Mouse (Mus musculus) liver, embryonic 14.5 days (tissue): ENCODE data around the gene Zfp688. TPM values are rescaled to one million over a fixed set of nuclear protein-coding genes. Genes with fewer than 3 reads are reported as not detected.

Experiments
- ATAC-seq: fragments of 200-750 bp; cut with Nextera tagmentation; 2 replicates; pipeline ENCODE4 v1.8.0; 2017; ENCODE audit warnings: moderate number of reproducible peaks, mild to moderate bottlenecking, moderate library complexity; ENCODE audit not compliant: insufficient read depth
- DNase-seq, 3 experiments: peaks; one replicate each; pipeline ENCODE4 v3.0.0-alpha.2; 2012 to 2013; ENCODE audit warnings: low read depth in 3 of 3, low spot score in 3 of 3
- H3K27ac ChIP-seq: fragments of 300-500 bp; sonication (generic); 2 replicates; pipeline ENCODE4 v1.5.1; 2014; ENCODE audit warnings: moderate library complexity, mild to moderate bottlenecking, control low read depth, inconsistent platforms
- H3K27me3 ChIP-seq: fragments of 300-500 bp; sonication (generic); 2 replicates; pipeline ENCODE4 v1.6.1; 2014; ENCODE audit warnings: mild to moderate bottlenecking, low read length, moderate library complexity; ENCODE audit not compliant: control insufficient read depth, insufficient read depth
- H3K36me3 ChIP-seq: fragments of 300-500 bp; sonication (generic); replicated peaks from 2 replicates; pipeline ENCODE4 v1.6.1; 2014; ENCODE audit warnings: low read depth; ENCODE audit not compliant: control insufficient read depth, insufficient read depth
- H3K4me1 ChIP-seq, 2 experiments: fragments of 200-500 bp in 1 of 2; fragments of 300-500 bp in 1 of 2; sonication (generic) in 1 of 2; replicated peaks; 2 replicates each; pipeline ENCODE4 v1.6.1; 2012 to 2014; ENCODE audit warnings: antibody characterized with exemption in 1 of 2, inconsistent platforms in 1 of 2, low read length in 1 of 2; ENCODE audit not compliant: control insufficient read depth in 2 of 2, insufficient read depth in 2 of 2
- H3K4me2 ChIP-seq: fragments of 300-500 bp; sonication (generic); 2 replicates; pipeline ENCODE4 v1.6.1; 2014; ENCODE audit warnings: low read depth, mild to moderate bottlenecking, control low read depth, moderate library complexity
- H3K4me3 ChIP-seq, 2 experiments: fragments of 200-500 bp in 1 of 2; fragments of 300-500 bp in 1 of 2; sonication (generic) in 1 of 2; 2 replicates each; pipeline ENCODE4 v1.5.1; 2012 to 2014; ENCODE audit warnings: low read depth in 2 of 2, low read length in 2 of 2, mild to moderate bottlenecking in 2 of 2, control low read depth in 1 of 2, inconsistent platforms in 1 of 2, moderate library complexity in 1 of 2; ENCODE audit not compliant: insufficient read depth in 1 of 2
- H3K9ac ChIP-seq: fragments of 300-500 bp; sonication (generic); replicated peaks from 2 replicates; pipeline ENCODE4 v1.6.1; 2014; ENCODE audit warnings: mild to moderate bottlenecking, control low read depth, moderate library complexity
- H3K9me3 ChIP-seq: fragments of 300-500 bp; sonication (generic); 2 replicates; pipeline ENCODE4 v1.6.1; 2016; ENCODE audit warnings: low read length, mixed read lengths; ENCODE audit not compliant: control insufficient read depth
- CTCF ChIP-seq: IDR thresholded peaks from 2 replicates; pipeline ENCODE4 v1.5.1; 2016; ENCODE audit warnings: antibody characterized with exemption, low read depth, control low read depth
- EP300 ChIP-seq: IDR thresholded peaks from 2 replicates; pipeline ENCODE4 v1.6.1; 2016; ENCODE audit warnings: antibody characterized with exemption, low read depth
- WGBS: fragments of 180-500 bp; shearing (Covaris S2); extraction: QIAGEN DNeasy Blood & Tissue Kit; methylation state at CpG from one replicate; pipeline ENCODE4 v1.1.7; 2014; ENCODE audit not compliant: insufficient replicate concordance; 5-methylcytosine and 5-hydroxymethylcytosine counted together
- polyA plus RNA-seq, 2 experiments: library from polyadenylated mRNA; depleted of rRNA in 1 of 2; stranded (reverse) in 1 of 2; unstranded in 1 of 2; fragments of >200 nt; fragmentation: Nextera tagmentation in 1 of 2; extraction: Ambion mirVana in 1 of 2; gene quantifications; 2 replicates each; pipeline versions ENCODE4 v1.2.1 to v1.2.3; 2012 to 2014

Zfp688 gene
- polyA plus RNA-seq, 2 experiments = 6.5 to 8.8 TPM

DNA sequence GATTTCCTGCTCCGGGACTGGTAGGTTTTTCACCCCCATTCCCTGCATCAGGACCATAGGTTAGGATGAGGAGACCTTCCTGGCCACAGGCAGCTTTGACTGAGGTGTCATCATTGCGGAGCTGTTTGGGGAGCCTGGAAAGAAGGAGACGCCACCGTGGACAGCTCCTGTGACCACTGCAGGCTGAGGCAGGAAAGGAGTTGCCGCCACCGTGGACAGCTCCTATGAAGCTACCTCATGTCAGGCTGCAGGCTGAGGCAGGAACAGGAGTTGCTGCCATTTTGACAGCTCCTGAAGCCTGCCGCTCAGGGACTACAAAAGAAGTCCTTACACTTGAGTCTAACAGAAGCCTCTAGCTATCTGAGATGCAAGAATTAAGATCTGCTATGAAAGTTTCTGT lies 33.0 kb upstream of the Zfp688 start:
- peaks cover 14% of the 10 kb centered on the region in 2 experiments for H3K4me1 ChIP-seq
- ATAC-seq (no peak), DNase-seq (no peak)
- H3K36me3 ChIP-seq = peaks cover 7% of the 10 kb centered on the region
- TF ChIP-seq EP300 (no peak), CTCF (no peak)
- H3K27ac ChIP-seq = no peak overlapping the region
- H3K9me3 ChIP-seq = peaks cover 5% of the 10 kb centered on the region; the same call in 1 of the 2 replicates
- H3K4me3 ChIP-seq = no peak overlapping the region
- no peak overlapping the region for H3K4me2 ChIP-seq
- H3K27me3 ChIP-seq = no peaks in the 10 kb centered on the region
- WGBS = 80% methylated on average over 7 of the region's 7 CpGs
- no peak overlapping the region for H3K9ac ChIP-seq

- WGBS = 87% methylated on average over 2 of the region's 2 CpGs
- peaks cover 10 to 11% of the 10 kb centered on the region in 2 experiments for H3K4me1 ChIP-seq
- peaks cover 5% of the 10 kb centered on the region; the same call in 1 of the 2 replicates for H3K9me3 ChIP-seq
- TF ChIP-seq EP300 (no peak), CTCF (no peak)
- no peak overlapping the region for H3K9ac ChIP-seq
- ATAC-seq (no peak), DNase-seq (no peak)
- no peaks in the 10 kb centered on the region for H3K27me3 ChIP-seq
- peaks cover 3% of the 10 kb centered on the region for H3K36me3 ChIP-seq
- H3K27ac ChIP-seq = no peak overlapping the region
- H3K4me2 ChIP-seq = no peak overlapping the region
- no peak overlapping the region for H3K4me3 ChIP-seq
Measured at GRCm38 (mm10) chr7:127453056-127453455, 31.2 kb upstream of the Zfp688 start.

DNA sequence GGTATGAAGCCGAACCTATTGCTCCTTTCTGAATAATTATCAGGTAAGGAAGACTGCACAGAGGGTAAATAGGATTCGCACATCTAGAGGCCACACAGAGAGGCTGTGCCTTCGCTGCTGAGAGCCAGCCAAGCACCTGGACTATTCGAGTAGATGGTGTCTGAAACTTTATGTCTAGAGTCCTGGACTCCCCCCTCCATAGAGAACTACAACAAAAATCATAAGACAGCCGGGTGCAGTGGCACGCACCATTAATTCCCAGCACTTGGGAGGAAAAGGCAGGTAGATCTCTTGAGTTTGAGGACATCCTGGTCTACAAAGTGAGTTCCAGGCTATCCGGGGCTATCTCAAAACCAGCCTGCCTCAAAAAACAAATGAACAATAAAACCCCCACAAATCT lies 28.1 kb upstream of the Zfp688 start:
- Histone ChIP-seq H3K4me2 (peak overlapping the region; percentile 71), H3K4me3 (peak overlapping the region; percentile 79 to 82; a peak in 3 of 4 replicates), H3K4me1 (peaks cover 14 to 16% of the 10 kb centered on the region in 2 experiments), H3K9me3 (no peaks in the 10 kb centered on the region), H3K9ac (peak overlapping the region; percentile 97), H3K36me3 (no peaks in the 10 kb centered on the region; the same call in none of the 2 replicates), H3K27me3 (no peaks in the 10 kb centered on the region), H3K27ac (peak overlapping the region; percentile 73)
- TF ChIP-seq EP300 (no peak), CTCF (no peak)
- DNase-seq (no peak), ATAC-seq (no peak)
- WGBS = 72% methylated on average over 7 of the region's 7 CpGs

- Histone ChIP-seq H3K36me3 (peaks cover 9% of the 10 kb centered on the region), H3K27ac (peak within 1 kb of the TSS; percentile 90), H3K9ac (peak within 1 kb of the TSS; percentile 97), H3K27me3 (no peaks in the 10 kb centered on the region), H3K9me3 (no peaks in the 10 kb centered on the region), H3K4me1 (peaks cover 14 to 16% of the 10 kb centered on the region in 2 experiments), H3K4me2 (peak within 1 kb of the TSS; percentile 71), H3K4me3 (peak within 1 kb of the TSS; percentile 79 to 82)
- WGBS = under 1% methylated on average over 54 of the region's 54 CpGs
- TF ChIP-seq EP300 (peak; percentile 85), CTCF (peak; percentile 39; the same call in 1 of the 2 replicates)
- ATAC-seq (peak; percentile 90), DNase-seq (peak; percentile 97 to 98 (median 98))
Measured at GRCm38 (mm10) chr7:127448521-127449300, 26.8 kb upstream of the Zfp688 start, which contains the start of gene Zfp689. Gene Zfp689 (minus strand): TSS chr7:127449158.

DNA sequence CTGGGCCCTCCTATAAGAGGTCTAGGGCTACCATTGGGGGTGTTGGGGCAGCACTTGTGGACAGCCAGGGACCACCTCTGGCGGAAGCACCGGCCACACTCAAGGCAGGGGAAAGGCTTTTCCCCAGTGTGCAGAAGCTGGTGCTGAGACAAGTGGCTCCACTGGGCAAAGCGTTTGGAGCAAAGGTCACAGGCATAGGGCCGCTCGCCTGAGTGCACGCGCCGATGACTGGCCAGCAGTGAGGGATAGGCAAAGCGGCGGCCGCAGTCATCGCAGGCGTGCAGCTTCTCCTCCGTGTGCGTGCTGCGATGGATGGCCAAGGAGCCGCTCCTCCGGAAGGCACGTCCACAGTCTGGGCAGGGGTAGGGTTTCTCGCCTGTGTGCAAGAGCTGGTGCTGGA lies 22.1 kb upstream of the Zfp688 start:
- Histone ChIP-seq H3K27me3 (no peaks in the 10 kb centered on the region), H3K9me3 (no peaks in the 10 kb centered on the region), H3K4me1 (peaks cover 4 to 7% of the 10 kb centered on the region in 2 experiments; a peak in 3 of 4 replicates), H3K4me2 (no peak overlapping the region), H3K9ac (no peak overlapping the region), H3K4me3 (no peak overlapping the region), H3K36me3 (peaks cover 9% of the 10 kb centered on the region), H3K27ac (no peak overlapping the region)
- whole genome bisulfite sequencing = 92% methylated on average over 20 of the region's 20 CpGs
- ATAC-seq (no peak), DNase-seq (no peak)
- TF ChIP-seq EP300 (no peak), CTCF (no peak)
